Mouse (Mus musculus) right cerebral cortex, postnatal 36 days (tissue): ENCODE measurements around the gene Naa30.
A peak's percentile ranks its signal among the peaks of the same experiment; 100 is the strongest.

Experiments used
- DNase-seq, 2 experiments: peaks; one replicate each; pipeline ENCODE4 v3.0.0; 2022; ENCODE audit warnings: low spot score in 2 of 2, mixed read lengths in 1 of 2

The Naa30 gene

DNA sequence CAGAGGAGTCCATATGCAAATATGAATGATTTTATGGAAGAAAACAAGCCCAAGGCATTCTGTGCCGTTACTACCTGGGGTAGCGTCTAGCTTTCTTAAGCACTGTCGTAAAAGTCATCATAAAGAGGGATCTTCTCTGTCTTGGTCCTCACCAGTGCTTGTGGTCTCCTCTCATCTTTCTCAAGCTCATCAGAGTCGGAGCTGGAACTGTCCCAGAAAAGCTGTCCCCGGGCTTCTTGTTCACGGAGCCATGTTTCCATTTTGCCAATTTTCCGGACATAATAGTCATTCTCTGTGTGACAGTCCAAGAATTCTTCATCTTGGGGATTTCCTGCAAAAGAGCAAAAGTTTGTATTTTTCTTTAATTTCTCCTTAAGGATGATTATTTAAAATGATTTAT, 54.4 kb downstream of the Naa30 start:
- DNase-seq: no peak

DNA sequence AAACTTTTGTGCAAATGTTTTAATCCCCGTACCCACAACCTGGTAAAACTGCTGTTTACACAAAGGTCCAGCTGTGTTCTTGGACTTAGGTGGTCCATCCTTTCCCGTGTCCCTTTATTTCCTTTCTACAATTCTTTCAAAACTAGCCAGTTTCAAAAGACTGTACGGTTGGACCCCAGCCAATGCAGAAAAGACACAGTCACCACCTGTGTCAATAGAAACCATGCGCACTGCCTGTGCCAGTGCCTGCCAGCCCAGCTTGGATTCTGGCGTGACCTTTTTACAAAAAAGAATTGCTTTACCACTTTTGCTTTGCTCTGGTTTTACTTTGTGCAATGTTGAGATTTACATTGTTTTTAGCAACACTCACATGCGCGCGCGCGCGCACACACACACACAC, 55.0 kb downstream of the Naa30 start:
- no peak for DNase-seq

DNA sequence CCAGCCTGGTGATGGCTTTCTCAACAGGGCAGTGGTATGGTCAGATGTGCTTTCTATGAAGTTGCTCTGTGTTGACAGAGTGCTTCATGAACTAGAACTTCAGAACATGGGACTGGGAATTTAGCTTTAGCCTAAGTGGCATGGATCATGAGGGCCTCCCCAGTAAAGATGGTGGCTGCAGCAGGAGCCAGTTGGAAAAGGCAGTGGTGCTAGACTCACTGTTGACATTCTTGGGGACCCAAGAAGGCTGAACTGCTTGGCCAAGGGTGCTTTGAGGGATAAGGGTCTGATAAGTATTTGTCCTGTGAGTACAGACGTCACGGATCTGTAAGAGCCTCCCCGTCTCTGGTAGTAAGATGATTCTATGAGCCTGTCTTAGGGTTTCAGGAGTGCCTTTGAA, 59.8 kb downstream of the Naa30 start:
- DNase-seq: no peak

DNA sequence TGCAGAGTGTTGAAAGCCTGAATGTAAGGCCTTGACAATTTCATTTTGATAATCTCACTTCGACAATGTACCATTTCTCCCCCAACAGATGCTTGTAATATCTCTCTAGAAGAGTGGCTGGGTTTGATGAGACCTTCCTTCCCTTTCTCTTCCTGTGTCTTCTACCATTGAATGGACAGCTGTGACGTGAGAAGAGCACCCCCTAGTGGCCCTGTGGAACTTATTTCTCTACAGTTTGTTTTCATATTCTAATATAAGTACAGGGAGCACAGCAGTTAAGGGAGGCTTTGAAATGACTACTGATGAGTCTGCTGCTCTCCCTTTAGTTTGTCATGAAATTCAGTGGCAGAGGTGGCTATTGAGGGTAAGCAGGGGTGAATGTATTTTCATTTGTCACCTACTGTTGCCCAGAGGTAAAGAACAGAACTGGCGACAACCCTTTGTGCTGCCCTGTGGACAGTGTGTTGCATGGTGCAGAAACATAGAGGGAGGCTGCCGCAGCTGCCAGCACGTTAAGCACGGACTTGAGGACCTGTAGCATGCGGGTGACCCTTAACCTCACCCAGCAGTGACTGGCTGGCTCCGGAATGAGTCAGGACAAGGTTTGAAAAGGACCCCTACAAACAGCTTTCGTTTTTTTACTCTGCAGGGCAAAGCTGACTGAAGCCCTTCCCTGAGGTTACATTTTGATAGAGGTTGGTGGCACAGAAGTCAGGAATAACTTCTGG, 62.9 kb downstream of the Naa30 start:
- no peak for DNase-seq

DNA sequence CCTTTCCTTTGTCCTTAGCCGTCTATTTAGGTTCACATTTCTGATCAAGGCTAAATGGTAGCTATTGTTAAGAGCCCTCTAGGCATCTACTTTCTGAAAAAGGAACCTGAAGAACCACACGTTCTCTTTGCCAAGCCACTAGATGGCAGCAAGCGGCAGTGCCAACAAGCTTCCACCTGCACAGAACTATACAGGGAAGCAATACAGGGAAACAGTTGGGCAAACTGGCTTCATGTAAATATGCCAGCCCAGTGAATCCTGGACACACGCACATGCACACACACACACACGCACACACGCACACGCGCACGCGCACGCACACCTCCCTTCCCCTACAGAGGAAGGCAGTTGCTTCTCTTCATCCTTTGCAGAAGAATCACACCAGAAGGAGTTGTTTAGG, 66.2 kb downstream of the Naa30 start:
- peak; percentile 46 to 55 for DNase-seq
